Mouse (Mus musculus): ENCODE results near the gene Rnf166.

GRCm38 (mm10) chr8:122430646-122431045, 45.2 kb downstream of the Rnf166 start:
- TF ChIP-seq EP300 (IDR thresholded peaks at IDR 0.05; ENCODE audit: insufficient read depth, low read depth, low read length) (no peak), CTCF (IDR thresholded peaks at IDR 0.05) (no peak), POLR2A (IDR thresholded peaks at IDR 0.05; ENCODE audit: insufficient read depth, low read depth, low read length) (0 out of 2 replicates have a peak, but pooled peaks have one; percentile 5)
